Mouse (Mus musculus): ENCODE results near the gene Ccng2.
A peak's percentile ranks its signal among the peaks of the same experiment; 100 is the strongest.

Gene Ccng2

DNA sequence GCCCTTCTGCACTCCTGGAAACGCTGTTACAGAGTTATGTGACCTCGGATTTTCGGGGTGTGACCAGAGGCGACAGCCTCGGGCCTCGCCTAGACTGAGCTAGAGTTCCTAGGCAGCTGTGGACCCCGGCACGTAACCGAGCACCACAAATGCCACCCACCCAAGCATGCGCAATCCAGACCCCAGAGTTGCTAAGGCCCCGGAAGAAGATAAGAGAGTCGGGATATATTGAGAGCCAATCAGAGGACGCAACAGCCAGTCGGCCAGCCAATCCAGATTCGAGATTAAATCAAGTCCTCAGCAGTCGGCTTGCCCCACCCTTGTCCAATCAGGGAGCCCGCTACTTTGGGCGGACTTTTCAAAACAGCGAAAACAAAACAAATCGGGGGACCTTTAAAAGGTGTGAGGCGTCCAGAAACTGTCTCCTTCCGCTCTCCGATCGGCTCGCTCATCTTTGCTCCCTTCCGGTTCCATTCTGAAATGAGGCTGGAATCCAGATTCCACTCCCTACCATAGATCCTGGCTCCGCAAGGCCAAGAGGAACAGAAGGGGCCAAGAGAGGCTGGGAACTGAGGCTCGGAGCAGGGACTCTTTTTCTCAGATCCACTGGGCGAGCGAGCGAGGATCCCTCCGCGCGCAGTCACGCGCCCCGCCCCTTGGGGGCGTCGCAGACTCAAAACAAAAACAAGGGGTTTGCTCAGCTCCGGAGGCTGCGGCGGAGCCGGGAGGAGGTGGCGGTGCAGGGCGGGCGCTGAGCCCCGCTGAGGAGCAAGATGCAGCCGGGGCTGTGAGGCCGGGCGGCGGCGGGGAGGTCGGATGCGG, at the start of gene Ccng2:
Ccng2 (plus strand) TSS at position 375 of the 822 bp plus-strand sequence.
- DNase-seq: peak; percentile 97

DNA sequence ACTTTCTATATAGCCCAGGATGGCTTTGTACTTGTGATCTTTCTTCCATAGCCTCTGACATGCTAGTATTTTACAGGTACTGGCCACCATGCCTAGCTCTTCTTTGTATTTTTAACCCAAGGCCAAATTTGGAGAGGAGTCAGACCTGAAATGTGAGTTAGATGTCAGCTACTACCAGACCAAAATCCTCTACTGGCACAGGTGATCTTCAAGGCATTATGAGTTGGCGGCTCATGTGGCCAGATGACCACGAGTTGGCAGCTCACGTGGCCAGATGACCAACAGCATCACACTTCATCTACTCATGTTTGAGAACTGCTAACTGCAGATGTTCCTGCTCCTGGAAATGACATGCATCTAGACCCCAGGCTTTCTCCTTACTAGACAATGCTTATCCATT, 48.7 kb upstream of the Ccng2 start:
- DNase-seq: no peak

DNA sequence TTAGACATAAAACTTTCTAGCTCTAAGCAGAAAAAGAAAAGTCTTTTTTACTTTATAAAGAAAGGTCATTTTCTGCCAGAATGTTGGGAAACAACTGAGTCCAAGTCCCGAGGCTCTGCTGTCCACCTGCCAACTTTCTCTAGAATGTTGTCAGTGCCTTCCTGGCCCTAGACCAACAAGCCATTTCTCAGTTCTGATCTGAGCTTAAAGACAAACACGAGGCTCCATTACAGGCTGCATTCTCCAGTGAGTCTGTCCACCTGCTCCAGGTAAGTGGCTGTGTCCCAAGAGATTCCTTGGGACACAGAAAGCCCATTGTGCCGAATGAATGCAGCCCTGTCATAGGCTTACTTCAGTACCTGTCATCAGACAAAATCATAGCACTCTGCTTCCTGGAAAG, 45.4 kb upstream of the Ccng2 start:
- DNase-seq: peak; percentile 61

- no peak for DNase-seq
These were observed 42.5 kb upstream of the Ccng2 start for GRCm38 (mm10) chr5:93224549-93224948.

DNA sequence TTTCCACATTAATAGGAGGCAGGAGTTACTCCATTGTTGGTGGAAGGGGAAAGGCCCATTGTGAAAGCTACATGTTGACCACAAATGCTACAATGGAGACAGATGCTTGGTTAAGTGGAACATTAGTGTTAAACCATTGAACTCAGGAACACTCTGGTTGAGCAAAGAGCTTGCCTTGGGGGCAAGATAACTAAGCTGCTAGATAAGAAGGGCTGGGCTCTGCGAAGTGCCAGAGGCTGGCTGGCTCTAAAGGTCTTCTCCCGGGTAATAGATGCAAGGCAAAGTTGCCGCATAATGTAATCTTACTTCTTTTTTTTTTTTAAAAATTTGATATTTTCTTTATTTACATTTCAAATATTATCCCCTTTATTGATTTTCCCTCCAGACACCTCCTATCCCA, 39.9 kb upstream of the Ccng2 start:
- no peak for DNase-seq

DNA sequence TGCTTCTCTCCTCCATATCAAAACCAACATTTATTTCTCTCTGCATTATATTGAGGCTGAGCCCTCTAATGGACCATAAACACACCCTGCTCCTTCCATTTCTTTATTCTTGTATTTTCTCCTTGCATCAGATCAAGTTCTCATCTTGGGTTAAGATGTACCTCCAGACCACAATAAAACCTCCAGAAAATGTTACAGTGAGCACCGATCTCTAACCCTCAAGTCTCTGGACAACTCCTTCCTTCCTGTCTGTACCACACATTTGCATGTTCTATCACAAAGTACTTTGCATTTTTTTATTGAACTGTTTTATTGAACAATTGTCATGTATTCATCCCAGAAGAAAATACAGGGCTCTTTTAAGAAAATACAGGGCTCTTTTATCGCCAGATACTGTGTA, 37.5 kb upstream of the Ccng2 start:
- DNase-seq: no peak

- peak; percentile 48 for DNase-seq
These were observed 35.3 kb upstream of the Ccng2 start for GRCm38 (mm10) chr5:93231721-93232120.

DNA sequence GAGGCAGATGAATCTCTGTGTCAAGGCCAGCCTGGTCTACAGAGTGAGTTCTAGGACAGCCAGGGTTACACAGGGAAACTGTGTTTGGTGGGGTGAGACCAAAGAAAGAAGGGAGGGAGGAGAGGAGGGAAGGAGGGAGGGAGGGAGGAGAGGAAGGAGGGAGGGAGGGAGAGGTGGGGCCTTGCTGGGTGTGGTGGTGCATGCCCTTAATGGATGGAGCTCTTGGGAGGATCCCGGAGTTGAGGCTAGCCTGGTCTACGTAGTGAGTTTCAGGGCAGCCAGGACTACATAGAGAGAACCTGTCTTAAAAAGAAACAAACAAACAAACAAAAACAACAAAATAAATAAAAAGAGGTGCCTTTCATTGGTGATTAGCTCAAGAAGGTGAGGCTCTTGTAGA, 34.2 kb upstream of the Ccng2 start:
- DNase-seq: no peak

DNA sequence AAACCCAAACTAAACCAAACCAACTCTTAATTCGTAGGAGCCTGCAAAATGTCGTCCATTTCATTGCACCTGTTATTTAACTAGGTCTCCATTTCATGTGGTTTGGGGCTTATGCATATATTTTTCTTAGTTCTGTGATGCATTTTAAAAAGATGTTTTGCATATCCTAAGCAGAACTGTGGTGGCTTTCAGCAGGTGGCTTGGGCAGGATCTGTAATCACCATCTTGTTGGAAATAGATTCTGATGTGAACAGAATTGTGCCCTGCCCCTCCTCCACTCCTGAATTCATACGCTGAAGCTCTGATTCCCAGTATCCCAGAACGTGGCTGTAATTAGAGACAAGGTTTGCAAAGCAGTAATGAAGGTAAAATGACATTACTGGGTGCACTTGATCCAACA, 32.9 kb upstream of the Ccng2 start:
- DNase-seq: peak; percentile 41

DNA sequence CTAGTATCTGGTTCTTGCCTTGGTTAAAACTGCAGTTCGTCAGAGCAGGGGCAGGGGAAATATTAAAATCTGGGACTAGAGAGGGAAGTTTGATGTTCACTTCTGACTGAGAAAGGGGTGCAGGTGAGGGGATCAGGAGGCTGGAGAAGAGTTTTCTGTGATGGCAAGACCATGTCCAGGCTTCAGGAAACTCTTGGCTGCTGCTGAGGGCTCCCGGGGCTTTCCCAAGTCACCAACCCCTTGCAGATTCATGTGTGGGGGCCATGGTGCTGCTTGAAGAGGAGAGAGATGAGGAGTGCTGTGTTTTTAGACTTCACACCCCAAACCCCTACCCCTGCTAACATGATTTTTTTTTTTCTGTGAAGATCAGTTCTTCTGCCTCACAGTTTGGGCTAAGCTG, 32.5 kb upstream of the Ccng2 start:
- DNase-seq: peak; percentile 40

GRCm38 (mm10) chr5:93235888-93236287, 31.2 kb upstream of the Ccng2 start:
- peak; percentile 96 for DNase-seq

DNA sequence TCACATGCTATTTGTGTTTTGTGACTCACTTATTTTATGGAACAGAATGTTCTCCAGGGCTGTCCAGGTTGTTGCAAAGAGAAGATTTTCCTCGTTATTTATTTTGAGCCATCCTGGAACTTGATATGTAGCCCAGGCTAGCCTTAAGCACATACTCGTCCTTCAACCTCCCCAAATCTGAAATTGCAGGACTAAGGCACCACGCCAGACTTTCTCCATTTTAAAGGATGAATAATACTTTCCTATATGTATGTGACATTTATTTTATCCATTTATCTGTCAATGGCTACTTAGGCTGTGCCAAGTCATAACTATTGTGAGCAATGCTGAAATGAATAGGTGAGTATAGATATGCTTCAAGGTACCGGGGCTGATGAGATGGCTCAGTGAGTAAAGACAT, 30.5 kb upstream of the Ccng2 start:
- peak; percentile 42 for DNase-seq

DNA sequence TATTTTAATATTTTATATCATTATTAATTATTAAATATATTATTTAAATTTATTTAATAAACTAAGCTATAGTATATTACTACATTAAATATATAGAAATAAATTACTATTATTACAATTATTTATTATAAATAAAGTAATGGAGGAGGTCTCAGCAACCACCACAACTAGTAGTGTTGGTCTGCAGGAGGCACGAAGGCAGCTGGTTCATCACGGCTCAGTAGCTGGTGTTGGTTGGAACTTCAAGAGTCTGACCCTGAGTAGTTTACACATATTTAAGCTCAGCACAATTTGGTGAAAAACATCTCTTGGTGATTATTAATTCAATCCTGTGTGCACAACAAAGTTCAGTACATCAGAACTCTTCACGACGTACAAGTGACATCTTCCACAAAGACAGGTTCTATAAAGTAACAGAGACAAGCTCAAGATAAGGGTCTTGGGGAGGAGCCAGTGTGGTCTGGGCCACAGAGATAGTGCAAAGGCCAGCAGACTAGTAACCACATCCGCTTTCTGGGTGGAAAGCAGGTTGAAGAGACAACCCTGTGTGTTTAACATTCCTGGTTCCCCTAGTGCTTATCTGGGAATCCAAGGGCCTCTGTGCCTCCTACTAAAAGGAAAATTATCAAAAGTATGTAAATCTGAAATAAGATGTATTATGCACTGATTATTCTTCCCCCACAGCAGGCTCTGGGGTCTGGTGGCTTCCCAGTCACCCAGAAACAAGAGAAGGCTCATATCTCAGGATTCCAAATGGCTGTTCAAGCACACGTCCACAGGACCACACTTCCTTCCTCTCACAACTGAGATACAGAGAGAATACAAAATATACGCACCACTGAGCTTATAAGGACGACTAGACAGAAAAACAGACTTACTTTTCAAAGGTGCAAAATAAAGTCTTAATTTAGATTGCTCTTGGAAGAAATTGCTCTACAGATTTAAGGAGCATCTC, 27.2 kb upstream of the Ccng2 start:
- DNase-seq: no peak

DNA sequence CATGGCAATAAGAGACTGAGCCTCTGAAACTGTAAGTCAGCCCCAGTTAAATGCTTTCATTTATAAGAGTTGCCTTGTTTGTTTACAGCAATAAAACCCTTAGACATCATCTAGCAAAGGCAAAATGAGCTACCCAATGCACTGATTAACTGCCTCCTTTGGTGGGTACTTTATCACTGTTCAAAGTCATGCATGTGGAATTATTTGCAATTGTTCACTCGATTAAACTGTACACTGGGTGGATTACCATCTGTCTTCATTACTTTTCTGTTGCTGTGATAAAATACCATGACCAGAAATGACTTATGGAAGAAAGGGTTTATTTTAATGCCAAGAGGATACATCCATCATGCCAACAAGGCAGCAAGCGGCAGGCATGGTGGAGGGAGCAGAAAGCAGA, 21.8 kb upstream of the Ccng2 start:
- no peak for DNase-seq

DNA sequence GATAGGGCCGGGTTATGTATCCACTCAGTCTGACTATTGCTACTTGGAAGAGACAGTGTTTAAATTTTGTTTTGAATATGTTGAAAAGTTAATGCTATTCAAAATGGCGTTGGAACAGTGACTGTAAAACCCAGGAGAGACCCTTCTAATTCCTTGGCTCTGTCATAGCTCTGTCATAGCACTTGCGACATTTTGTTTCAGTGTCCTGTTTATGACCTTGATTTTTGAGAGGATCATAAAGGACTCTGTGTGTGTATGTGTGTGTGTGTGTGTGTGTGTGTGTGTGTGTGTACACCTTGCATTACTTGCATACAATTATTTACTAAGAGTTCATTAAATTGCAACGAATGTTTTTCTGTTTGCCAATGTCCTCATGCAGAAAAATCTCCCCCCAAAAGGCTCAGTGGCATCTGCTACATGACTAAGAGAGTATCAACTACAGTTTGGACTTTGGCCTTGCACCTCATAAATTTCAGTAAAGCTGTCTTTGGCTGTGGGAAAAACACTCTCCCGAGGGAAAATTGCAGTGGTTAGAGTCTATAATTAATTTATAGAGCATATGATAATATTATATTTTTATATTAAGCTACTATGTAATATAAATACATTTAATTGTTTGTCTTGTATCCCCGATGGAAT, 17.0 kb upstream of the Ccng2 start:
- no peak for DNase-seq

GRCm38 (mm10) chr5:93251001-93251760, 15.9 kb upstream of the Ccng2 start:
- peak; percentile 62 for DNase-seq

GRCm38 (mm10) chr5:93255759-93256265, 11.2 kb upstream of the Ccng2 start:
- no peak for DNase-seq

DNA sequence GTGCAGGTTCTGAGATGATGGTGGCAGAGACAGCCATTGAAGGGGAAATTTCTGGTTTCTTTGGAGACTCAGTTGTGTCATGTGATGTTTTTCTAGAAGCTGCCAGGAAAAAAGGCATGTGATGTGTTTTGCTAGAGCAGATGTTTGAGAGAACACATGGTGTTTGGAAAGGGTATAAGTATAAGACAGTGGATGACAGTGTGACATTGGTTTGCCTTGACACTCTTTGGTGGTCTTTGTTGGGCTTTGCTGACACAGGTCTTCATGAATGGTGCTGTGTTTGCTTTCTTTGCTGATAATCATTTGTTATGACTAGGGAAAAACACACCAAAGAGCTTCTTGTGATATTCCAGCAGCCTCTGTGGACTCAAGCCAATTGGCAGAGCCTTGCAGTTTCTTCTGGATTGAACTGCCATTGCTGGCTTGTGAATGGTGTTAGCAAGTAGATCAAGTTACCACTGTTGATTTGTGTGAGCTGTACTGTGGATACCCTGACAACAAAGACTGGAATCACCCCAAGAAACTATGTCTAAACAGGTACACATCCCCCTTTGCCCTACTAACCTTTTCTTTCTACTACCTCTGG, 10.1 kb upstream of the Ccng2 start:
- DNase-seq: no peak

DNA sequence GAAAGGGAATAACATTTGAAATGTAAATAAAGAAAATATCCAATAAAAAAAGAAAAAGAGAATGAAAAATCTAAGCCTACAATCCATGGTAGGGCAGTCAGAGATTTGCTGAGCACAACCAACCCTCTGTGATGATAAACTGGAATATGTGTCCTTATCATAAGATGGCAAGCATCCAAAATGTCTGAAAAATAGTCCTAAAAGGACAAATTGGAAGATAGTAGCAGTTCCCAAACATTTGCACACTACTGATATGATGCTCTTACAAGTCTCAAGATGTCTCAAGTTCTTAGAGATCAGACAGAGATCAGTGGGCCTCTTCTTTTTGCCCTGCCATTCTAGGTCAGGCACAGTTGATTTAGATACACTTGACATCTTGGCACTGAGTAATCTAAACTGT, 7.7 kb upstream of the Ccng2 start:
- no peak for DNase-seq

DNA sequence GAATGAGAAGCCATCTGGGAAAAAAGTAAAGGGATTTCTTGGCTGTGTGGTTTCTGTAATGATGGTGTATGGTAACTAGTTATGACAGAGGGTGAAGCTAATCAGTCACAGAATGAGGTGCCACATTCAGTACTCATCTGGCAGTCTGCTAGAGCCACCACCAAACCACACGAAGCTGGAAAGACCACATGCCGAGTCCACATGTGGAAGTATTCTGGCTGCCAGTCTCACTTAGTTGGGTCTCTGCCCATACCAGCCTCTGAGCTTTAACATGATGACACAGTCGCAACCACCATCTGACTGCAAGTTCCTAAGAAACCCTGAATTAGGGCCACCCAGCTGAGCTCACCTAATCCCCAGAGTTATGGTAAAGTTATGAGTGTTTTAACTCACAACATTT, 6.1 kb upstream of the Ccng2 start:
- DNase-seq: no peak

DNA sequence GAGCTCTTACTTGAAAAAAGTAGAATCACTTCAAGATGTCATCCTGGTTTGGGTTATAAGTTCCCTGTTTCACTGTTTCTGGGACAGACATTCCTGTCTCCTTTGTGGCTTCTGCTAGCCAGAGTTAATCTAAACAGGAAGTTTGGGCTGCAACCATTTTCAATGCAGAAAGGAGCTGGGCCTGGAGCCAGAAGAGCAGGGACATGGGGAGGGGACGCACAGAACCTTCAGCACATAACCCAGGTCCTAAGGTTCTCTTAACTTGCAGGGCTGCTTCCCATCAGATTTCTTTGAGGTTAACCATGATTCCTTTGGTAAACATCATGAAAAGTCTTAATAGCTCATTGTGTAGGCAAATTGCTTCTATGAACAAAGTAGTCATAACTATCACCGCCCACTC, 4.3 kb upstream of the Ccng2 start:
- no peak for DNase-seq
